Mouse (Mus musculus) heart, postnatal 4 days (tissue): ENCODE results near the gene Fam173b. TPM values are rescaled to one million over a fixed set of nuclear protein-coding genes. Genes with fewer than 3 reads are reported as not detected.

ENCODE experiments used
- DNase-seq: peaks from one replicate; pipeline ENCODE4 v3.0.0; 2021
- total RNA-seq, 2 experiments: library from RNA; stranded (reverse); gene quantifications; 2 replicates each; pipeline ENCODE4 v1.2.3; 2021

Fam173b gene
- total RNA-seq, 2 experiments from 2014 or later = 17.1 to 18.6 TPM

DNA sequence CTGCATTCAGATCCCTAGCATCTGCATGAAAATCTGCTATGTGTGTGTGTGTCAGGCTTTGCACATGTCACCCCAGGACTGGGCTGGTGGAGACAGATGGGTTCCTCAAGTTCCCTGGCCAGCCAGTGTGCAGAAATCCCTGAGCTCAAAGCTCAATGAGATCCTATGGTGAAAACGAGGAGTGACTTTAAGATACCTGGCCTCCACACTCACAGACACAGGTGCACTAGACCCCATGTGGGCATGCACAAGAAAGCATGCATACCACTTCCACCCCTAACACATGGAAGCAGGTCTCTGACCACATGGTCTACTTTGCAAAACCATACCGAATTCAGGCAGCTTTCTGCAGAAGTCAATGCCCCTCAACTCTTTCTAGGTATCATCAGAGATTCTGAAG lies 13.9 kb upstream of the Fam173b start:
- DNase-seq = no peak

DNA sequence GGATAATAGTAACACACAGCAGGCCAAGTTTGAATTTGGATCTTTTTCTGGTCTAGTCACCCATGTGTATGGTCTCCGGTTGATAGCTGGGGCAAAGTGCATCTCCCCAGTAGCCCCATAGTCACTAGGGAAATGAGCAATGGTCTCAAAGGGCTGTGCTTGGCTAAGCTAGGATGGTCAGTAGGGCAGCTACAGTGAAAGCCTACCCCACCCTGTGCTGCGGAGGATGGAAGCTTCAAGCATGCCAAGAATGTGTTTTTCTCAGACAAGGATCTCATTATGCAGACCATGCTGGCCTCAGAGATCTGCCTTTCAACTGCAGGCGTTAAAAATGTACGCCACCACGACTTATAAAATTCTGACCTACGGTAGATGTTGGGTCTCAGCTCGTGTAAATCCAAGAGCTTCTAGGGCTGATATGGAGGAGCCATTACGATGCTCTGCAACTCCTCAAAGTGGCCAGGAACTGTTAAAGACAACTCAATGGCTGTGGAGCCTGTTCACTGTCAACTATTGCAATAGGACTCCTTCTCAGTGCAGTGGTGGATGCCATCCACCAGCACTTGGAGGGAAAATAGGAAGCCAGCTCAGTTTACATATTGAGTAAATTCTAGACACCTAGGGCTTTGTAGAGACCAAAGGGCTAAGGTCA lies 12.5 kb upstream of the Fam173b start:
- no peak for DNase-seq

DNA sequence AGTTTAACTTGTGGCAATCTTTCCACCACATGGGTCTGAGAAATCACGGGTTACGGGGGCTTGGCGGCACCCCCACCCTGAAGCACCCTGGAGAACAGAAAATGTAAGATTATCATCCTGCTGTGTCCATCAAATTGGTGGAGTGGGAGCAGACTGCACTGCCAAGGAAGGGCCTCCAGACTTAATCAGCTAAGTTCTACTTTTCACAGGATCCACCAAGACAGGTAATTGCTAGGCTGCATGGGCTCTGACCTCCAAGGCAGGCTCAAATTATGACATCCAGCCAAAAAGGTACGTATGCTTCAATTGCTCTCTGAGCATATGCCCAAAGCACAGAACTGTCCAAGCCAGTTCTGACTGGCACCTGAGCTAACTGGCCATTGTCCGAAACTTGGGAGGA lies 11.5 kb upstream of the Fam173b start:
- DNase-seq = no peak

DNA sequence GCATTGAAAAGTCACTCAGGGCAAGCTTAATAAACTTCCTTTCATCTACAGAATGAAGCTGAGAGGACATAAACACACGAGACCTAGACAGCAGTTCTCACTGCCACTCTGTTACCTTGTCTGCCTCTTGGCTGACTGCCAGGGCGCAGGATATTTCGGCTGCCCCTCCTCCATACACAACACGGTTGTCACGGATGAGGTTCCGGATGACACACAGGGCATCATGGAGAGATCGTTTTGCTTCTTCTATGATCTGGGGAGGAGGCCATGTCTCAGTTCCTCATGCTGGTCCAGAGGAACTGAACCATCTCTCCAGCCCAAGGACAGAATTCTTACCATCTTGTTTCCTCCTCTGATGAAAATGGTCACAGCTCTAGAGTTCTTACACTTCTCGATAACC lies 9.1 kb upstream of the Fam173b start:
- DNase-seq = no peak

DNA sequence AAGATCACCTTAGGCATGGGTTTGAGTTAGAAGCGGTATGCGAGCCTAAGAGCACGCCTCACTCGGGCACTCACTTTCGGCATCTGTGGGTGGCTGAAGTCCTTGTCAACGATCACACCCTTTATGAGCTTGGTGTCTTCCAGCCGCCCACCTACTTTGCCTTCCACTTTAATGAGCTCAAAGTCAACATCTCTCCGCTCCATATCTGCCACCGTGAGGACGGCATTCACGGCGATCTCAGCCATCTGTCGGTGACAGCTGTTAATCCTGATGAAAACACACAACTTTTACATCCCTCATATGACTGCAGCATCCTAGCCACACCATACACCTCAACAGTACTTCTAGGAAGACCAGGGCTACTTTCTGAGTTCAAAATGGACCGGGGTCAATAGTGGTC lies 7.4 kb upstream of the Fam173b start:
- no peak for DNase-seq

DNA sequence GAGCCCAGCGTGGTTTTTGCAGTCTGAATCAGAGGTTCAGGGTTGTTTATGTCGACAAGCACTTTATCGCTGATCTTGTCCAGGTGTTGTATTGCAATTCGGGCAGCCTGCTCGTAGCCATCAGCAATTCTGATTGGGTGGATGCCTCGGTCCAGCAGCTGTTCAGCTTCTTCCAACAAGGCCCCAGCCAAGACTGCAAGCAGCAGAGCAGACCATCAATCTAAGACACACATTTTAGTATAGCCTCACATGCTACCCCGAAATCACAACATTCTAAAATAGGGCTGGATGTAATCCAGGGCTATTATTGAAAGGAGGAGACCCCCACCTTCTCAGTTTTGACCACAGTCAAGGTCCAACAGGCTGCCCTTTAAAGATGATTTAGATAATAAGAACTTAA lies 6.0 kb upstream of the Fam173b start:
- DNase-seq = no peak

DNA sequence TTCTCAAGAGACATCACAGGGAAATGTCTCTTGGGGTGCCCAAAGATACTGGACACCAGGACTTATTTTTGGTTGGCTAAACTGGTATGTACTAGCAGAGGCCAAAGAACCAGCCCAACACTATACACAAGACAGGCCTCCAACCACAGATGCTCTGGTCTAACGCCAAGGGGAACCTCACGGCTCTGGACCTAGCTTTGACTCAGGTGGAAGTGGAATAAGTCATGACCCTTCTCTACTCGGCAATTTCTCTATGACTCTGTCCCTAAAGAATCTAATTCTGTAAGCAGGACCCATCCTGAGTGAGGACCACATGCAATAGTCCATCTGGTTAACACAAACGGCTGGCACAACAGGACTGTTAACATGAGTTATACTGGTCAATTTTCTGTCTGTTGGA lies 1.8 kb upstream of the Fam173b start:
- no peak for DNase-seq

DNA sequence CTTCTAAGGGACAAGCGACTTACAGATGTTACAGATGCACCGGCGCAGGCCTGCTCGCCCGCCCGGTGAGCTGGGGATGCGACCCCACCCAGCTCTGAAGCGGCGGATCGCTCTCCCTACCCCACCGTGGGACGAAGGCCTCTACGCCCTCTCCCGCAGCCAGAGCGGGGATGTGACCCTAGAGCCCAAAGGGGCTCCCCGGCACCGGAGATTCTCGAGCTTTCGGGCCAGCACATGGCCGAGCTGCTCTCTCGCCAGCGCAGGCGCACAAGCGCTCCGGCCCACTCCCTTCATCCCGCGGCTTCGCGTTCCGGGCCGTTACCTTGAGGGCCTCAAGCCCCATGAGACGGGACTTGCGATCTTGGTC lies 390 bp upstream of the Fam173b start:
- DNase-seq = no peak

DNA sequence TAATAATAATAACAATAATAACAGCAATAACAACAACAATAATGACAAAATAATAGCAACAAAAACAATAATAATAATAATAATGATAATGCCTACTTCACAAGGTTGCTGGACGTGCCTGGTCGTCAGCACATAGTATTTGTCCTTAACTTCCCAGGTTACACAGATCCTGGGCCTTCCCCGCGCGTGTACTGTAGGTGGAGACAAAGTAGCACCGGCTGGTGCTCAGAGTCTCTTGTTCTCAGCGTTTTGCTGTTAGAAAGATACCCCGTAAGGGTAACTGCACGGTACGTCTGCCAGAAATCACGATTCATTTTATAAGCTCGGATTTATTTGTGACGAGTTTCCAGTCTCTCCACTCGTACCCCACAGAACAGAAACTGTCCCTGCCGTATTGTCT lies 774 bp downstream of the Fam173b start:
- peak; percentile 58 for DNase-seq

DNA sequence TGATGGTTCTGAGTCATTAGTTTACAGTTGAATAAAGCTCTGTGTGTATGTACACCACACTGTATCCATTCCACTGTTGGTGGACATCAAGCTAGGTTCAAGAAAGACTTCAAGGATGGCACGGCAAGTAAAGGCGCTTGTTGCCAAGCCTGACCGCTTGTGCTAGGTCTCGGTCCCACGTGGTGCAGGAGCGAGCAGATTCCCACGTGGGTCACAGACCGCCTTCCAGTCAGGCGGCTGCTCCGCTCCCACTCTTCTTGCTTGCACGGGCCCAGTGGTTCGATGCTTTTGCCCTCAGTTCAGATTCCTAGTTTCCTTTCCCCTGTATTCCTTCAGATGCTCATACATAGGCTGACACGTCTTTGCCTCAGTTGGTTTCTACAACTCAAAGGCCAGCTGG lies 1.5 kb downstream of the Fam173b start:
- DNase-seq = no peak

DNA sequence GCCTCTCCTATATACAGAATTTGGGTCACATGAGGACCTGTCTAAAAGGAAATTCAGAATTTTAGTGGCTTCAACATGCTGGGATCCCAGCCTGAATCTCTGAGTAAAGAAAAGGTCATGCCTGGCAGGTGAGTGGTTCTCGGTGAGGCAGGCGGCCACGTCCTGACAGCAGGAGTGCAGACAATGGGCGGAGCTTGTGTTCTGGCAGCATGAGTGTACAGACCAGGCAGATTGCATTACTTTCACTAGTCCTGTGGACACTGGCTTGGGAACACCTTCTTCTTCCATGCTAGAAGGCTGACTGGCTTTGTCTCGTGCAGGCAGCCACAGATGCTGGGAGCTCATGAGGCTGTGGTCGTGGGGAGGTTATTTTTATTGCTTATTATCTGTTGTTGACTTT lies 5.2 kb downstream of the Fam173b start:
- DNase-seq = no peak

DNA sequence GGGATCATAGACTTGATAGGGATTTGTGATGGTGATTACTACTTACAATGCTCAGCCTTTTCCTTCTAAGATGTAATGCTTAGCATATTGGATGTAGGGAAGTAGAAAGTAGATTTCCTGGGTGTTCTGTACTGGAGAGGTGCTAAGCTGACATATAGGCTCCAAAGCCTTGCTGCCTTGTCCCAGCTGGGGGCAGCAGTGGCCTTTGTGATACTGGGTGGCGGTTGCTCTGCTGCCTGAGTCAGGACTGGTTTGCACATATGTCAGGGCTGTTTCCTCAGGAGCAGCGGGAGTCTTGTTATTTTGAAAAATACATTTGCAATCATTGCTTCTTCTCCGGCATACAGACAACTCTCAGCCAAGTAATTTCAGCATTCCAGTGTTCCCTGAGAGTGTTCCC lies 9.4 kb downstream of the Fam173b start:
- DNase-seq = peak; percentile 58

DNA sequence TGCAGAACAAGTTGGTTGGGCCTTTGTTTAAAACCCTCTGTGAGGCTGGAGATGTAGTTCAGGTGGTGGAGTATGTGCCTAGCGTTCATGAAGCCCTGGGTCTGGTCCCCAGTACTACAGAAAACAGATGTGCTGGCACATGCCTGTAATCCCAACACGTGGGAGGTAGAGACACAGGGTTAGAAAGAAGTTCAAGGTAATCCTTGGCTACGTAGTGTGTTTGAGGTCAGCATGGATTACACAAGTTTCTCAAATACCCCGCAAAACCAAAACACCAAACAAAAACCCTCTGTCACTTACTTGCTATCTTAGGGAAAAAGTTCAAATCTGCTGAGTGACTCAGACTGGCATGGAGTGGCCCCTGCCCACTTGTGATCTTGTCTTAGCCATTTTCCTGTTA lies 10.3 kb downstream of the Fam173b start:
- DNase-seq = no peak

DNA sequence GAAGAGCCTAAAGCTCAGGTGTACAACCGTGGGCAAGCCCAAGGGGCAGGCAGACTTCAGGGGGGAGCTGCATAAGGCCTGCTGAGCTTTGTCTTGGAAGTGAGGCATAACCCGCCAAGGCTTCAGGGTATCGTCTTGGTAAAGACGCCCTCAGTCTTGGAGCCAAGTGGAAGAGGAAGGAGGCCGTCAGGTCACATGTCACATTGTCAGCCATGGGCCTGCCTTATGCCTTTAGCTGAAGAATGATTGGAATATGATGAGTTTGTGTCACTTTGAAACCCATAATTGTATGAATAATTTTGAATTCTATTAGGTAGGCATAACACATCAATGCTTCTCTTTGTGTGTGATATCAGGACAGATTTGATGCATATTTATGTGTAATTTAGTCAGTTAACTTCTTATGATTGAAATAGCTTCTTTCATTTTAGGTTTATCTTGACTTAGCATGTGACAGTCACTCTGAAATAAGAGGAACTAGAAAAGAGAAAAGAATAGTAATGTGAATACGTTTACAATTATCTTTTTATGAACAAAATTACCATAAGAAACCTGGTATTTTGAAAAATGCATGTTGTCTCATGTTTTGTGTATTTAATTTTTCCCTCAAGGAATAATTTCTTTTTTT lies 12.3 kb downstream of the Fam173b start:
- DNase-seq = no peak

DNA sequence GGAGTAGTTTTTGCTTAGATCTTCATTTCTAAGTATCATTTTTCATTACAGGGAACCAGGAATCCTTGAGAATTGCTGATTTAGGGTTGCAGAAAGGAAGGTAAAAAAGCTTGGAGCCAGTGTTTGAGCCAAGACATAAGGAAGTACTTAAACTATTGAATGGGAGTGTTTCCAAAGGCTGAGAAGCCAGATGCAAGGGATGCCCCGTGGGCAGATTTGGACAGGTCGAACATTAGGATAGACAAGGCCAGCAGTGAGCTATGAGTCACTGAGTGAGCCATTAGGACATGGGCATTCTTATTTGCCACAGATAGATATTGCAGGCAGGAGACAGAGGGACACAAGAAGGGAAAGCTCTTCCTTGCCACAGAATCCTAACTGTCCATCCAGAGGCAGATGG lies 13.0 kb downstream of the Fam173b start:
- DNase-seq = no peak

DNA sequence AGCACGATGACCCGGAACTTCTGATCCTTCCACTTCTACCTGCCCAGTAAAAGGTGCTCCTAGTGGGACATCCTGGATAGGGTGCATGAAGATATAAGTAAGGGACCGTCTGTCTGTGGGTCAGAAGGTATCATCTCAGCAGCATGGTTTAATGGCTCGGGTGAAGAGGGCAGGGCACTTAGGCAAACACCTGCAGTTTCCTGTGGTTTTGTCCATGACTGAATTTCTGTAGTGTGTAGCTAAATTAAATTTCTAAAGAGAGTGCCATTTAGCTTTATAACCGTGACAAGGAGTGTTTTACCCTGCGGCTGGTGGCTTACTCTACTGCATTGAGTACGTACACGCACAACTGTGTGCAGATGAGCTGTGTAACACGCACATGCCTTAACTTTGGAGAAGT lies 15.6 kb downstream of the Fam173b start:
- no peak for DNase-seq

DNA sequence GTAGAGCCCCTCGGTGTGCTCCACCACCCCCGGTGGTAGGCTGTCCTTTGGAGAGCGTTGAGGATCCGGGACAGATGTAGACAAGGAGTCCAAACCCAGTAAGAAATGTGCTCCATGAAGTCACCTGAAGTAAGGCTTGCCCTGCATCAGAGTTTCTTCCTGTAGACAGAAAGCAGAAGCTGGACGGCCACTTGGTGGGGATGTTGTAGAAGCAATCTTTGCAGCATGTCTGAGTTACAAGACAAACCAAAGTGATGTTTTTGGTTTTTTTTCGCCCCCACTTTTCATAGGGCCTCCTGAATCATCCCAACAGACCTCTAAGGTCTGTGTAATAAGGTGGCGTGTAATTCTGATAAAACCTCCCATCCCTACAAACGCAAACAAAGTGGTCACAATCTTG lies 17.9 kb downstream of the Fam173b start:
- DNase-seq = peak; percentile 32

DNA sequence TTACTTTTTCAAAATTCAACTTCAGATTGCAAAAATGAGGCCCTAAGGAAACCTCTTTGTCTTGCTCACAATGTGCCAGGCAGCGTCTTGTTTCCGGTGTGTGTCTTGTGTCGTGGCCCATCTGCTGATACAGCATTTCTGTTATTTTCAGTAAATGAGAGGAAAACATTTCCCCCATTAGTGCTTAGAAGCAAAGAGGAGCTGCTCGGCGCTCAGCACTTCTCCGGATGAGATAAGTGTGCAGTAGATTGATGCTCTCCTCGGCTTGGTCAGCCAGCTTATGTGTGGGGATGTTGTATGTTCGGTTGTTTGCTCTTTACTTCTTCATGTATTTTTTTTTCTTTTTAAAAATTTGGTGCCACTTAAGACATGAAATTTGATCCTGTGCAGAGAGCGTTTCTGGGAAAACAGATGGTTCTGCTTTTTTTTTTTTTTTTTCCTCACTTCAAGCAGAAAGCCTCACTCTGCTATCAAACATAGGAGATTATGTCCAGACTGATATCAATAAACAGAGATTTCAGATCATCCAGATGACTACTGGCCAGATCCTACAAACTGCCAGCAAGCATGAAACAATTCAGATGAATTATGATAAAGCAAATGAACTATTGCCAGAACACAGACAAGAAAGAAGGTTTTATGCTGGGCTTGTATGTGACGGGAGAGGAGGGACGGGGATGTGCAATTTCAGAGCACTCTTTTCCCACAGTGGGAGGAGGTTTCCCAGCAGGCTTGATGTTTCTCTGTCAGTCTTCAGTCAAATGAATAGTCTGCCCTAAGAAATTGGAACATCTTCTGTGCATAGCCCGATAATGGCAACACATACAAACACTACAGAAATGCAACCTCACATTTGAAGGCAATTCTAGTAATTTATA lies 25.9 kb downstream of the Fam173b start:
- DNase-seq = no peak

DNA sequence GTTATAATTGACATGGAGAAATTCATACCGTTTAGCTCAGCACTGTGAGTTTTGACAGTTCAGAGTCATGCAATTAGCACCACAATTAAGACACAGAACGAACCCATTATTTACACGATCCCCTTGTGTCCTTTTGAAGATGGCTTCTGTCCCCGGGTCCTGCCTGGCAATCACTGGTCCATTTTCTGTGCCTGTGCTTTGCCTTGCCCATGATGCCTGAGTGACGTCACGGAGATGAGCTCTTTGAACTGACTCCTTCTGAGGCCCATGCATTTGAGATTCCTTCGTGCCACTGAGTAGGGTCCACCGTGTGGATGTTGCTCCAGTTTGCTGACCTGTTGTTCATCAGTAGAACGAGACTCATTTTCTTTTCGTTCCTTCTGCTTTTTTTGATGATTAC lies 26.5 kb downstream of the Fam173b start:
- DNase-seq = no peak

DNA sequence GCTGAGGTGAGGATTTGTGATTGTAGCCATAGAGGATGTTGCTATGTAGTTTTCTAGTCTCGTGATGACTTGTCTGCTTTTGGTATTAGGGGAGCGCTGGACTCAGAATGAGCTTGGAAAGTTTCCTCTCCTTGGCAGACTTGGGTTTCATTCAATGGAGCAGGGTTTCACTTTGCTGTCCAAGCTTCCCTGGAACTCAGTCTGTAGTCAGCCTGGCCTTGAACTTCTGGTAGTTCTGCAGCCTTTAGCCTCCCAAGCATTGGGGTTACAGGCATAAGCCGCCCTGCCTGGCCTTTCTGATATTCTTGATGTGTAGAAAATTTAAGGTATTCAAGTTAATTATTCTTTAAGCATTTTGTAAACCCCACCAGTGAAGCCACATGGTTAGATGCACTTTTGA lies 27.9 kb downstream of the Fam173b start:
- no peak for DNase-seq

DNA sequence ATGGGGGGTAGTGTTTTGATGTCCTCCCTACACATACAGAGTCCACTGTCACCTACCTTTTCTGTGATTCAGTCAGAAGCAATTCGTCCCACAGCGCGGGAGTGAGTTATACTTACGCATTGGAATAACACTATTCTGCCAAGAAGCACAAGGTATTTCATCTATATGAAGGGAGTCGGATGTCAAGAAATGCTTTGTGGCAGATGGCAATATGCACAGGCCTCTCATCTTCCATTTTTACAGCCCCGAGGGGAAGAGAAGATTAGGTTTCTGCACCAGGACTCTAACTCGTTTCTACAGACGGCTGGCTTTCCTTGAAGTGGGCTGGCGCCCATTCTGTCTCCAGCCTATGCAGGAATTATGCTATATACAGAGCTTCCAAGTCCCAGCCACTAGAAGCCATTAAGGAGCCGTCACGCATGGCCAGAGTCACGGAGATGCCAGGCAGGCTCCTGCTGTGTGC lies 29.8 kb downstream of the Fam173b start:
- no peak for DNase-seq

DNA sequence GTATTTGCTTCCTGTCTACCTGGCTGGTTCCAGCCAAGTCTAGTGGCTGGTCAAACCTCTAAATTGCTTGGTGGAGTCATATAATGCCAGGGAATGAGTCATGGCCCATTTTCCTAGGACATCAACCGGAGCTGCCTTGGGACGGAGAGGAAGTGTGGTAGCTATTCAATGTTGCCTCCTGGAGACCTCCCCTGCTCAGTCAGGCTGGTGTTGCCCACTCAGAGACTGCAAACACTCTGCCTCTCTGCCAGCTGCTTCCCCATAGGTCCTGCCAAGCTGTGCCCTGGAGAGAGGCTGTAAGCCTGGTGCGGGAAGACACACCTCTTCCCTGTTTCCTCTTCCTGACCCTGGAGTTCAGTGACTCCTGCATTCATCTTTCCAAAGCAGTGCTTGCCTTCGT lies 30.8 kb downstream of the Fam173b start:
- DNase-seq = no peak

DNA sequence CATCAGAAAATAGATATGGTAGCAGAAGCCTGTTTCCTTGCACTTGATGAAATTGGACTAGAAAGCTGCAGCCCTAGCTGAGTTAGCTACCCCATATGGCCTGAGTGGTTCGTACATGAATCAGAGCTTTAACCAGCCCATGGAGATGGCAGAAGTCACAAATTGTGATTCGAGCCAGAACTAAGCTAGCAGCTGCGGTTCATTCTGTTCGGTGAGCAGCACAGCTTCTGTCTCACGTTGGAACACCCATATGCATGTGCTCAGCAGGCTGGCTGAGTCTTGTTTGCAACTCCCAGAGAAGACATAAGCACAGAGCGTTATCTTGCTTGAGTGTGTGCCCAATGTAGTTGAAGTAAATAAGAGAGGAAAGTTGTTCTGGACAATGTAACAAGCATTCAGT lies 32.9 kb downstream of the Fam173b start:
- no peak for DNase-seq

DNA sequence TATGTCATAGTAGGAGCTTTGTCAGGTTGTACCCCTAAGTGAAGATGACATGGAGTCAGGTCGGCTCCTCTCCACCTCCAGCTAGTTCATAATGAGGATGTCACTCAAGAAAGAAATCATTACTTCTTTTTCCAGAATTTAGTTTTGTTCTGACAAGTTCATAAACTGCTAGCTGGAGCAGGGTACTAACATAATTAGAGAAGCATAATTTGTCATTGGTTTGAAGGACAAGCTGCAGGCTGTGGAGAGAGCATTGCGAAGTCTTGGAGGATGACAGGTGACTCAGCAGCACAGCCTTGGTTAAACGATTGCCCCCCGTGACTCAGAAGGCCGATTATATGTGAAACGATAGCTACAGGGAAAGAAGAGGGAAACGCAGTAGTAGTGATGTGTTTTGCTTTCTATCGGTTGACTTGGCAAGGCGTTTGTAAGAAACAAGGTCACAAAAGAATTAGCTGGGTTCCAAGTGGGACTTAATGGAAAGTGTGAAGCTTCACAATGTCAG lies 34.5 kb downstream of the Fam173b start:
- no peak for DNase-seq
